Mouse (Mus musculus) gastrocnemius, postnatal 14 days (tissue): ENCODE results near the gene Trim56. TPM values are rescaled to one million over a fixed set of nuclear protein-coding genes. Genes with fewer than 3 reads are reported as not detected.
A peak's percentile ranks its signal among the peaks of the same experiment; 100 is the strongest.
"Not testable (repeated sequence)": the region's sequence is repeated elsewhere in the genome, so short reads cannot be mapped to it uniquely, and the experiment has no call there.

Source experiments
- DNase-seq: peaks from one replicate; pipeline ENCODE4 v3.0.0; 2021; ENCODE audit warnings: mixed read lengths
- intact Hi-C: fragments of 180-260 bp; cut with DNase I; formaldehyde crosslinking; loops from one replicate; pipeline ENCODE4 v1.15.1; 2025; ENCODE audit warnings: low total_unique reads
- long read RNA-seq, 2 experiments: library from polyadenylated mRNA; stranded (forward); transcript quantifications; one replicate each; pipeline ENCODE4 v2.0.0; 2021
- total RNA-seq, 2 experiments: library from RNA; stranded (reverse); gene quantifications; 2 replicates each; pipeline ENCODE4 v1.2.3; 2021

Trim56 gene
- 1 to 10 TPM; 7.6 to 9.1 TPM for total RNA-seq
- long read RNA-seq, experiment 1, partial matches to known transcripts = 0 of 3 reads
- long read RNA-seq, experiment 1, other reads (novel, unspliced or antisense) = 3 of 3 reads
- long read RNA-seq, experiment 2, partial matches to known transcripts = 0 of 3 reads
- long read RNA-seq, experiment 2, other reads (novel, unspliced or antisense) = 3 of 3 reads

GRCm38 (mm10) chr5:137115866-137116847 lies at the start of gene Trim56:
Trim56 (minus strand) TSS chr5:137116209.
- intact Hi-C loops = no loop called here
- peak; percentile 83 for DNase-seq

GRCm38 (mm10) chr5:137161853-137162252 lies 45.8 kb upstream of the Trim56 start:
- intact Hi-C loops = no loop called here

GRCm38 (mm10) chr5:137159461-137159860 lies 43.5 kb upstream of the Trim56 start:
- intact Hi-C loops = no loop called here
- DNase-seq = peak; percentile 46

More at GRCm38 (mm10) chr5:137161853-137162252, 45.8 kb upstream of the Trim56 start:
- no peak for DNase-seq

- no peak for DNase-seq
- intact Hi-C loops = no loop called here
Measured at GRCm38 (mm10) chr5:137153289-137153688, 37.3 kb upstream of the Trim56 start.

GRCm38 (mm10) chr5:137152623-137153022 lies 36.6 kb upstream of the Trim56 start:
- no peak for DNase-seq
- intact Hi-C loops = no loop called here

GRCm38 (mm10) chr5:137149272-137149882 lies 33.4 kb upstream of the Trim56 start, which contains the start of gene Muc3:
Muc3 (minus strand) TSS chr5:137149322.
- intact Hi-C loops, DNase-seq: not testable (repeated sequence)

GRCm38 (mm10) chr5:137140836-137141235 lies 24.8 kb upstream of the Trim56 start:
- intact Hi-C loops = no loop called here

GRCm38 (mm10) chr5:137138977-137139376 lies 23.0 kb upstream of the Trim56 start:
- DNase-seq = no peak
- intact Hi-C loops = no loop called here

More at GRCm38 (mm10) chr5:137140836-137141235, 24.8 kb upstream of the Trim56 start:
- no peak for DNase-seq

- DNase-seq = no peak
- intact Hi-C loops = no loop called here
Measured at GRCm38 (mm10) chr5:137134959-137135358, 18.9 kb upstream of the Trim56 start.

GRCm38 (mm10) chr5:137131490-137131889 lies 15.5 kb upstream of the Trim56 start:
- intact Hi-C loops = loop anchor here (2.0 kb wide), 1 partner anchor 157 kb away; no protein-coding TSS in a partner anchor
- DNase-seq = peak; percentile 61

- intact Hi-C loops = no loop called here
Measured at GRCm38 (mm10) chr5:137129281-137129680, 13.3 kb upstream of the Trim56 start.

GRCm38 (mm10) chr5:137123516-137123915 lies 7.5 kb upstream of the Trim56 start:
- intact Hi-C loops = no loop called here
- no peak for DNase-seq

More at GRCm38 (mm10) chr5:137129281-137129680, 13.3 kb upstream of the Trim56 start:
- DNase-seq = no peak

- peak; percentile 79 for DNase-seq
- intact Hi-C loops = no loop called here
Measured at GRCm38 (mm10) chr5:137122686-137123193, 6.7 kb upstream of the Trim56 start.

GRCm38 (mm10) chr5:137121280-137121679 lies 5.3 kb upstream of the Trim56 start:
- DNase-seq = no peak
- intact Hi-C loops = no loop called here

- no peak for DNase-seq
- intact Hi-C loops = no loop called here
Measured at GRCm38 (mm10) chr5:137118878-137119277, 2.9 kb upstream of the Trim56 start.

- intact Hi-C loops, DNase-seq: not testable (repeated sequence)
Measured at GRCm38 (mm10) chr5:137117994-137118393, 2.0 kb upstream of the Trim56 start.

- intact Hi-C loops = no loop called here
- no peak for DNase-seq
Measured at GRCm38 (mm10) chr5:137116987-137117386, 978 bp upstream of the Trim56 start.

- intact Hi-C loops = no loop called here
- DNase-seq = no peak
Measured at GRCm38 (mm10) chr5:137114891-137115561, 983 bp downstream of the Trim56 start.
